Mouse (Mus musculus) MEL (cell line): ENCODE data around the gene Proser3. TPM values are rescaled to one million over a fixed set of nuclear protein-coding genes. Genes with fewer than 3 reads are reported as not detected.

ENCODE experiments used
- DNase-seq: peaks from one replicate; pipeline ENCODE4 v3.0.0; 2011; ENCODE audit warnings: low read depth, low spot score
- H3K27ac ChIP-seq: 2 replicates; pipeline ENCODE4 v1.5.1; 2012; ENCODE audit warnings: low read depth, mild to moderate bottlenecking, control low read depth, low read length, moderate library complexity; ENCODE audit not compliant: control insufficient read depth
- H3K27me3 ChIP-seq, 2 experiments: fragments of 150-350 bp in 1 of 2; sonication (generic) in 1 of 2; 2 replicates each; pipeline ENCODE4 v1.6.1; 2012; ENCODE audit warnings: low read length in 2 of 2, mild to moderate bottlenecking in 2 of 2, improper control_type of control experiment in 1 of 2, moderate library complexity in 1 of 2; ENCODE audit not compliant: insufficient read depth in 2 of 2, control insufficient read depth in 1 of 2
- H3K36me3 ChIP-seq, 2 experiments: 2 replicates each; pipeline ENCODE4 v1.6.1; 2012 to 2014; ENCODE audit warnings: low read length in 2 of 2, improper control_type of control experiment in 1 of 2, inconsistent platforms in 1 of 2, mild to moderate bottlenecking in 1 of 2; ENCODE audit not compliant: insufficient read depth in 2 of 2, control insufficient read depth in 1 of 2
- H3K4me1 ChIP-seq, 2 experiments: fragments of 150-350 bp in 1 of 2; sonication (generic) in 1 of 2; 2 replicates each; pipeline ENCODE4 v1.6.1; 2012; ENCODE audit warnings: low read length in 2 of 2, improper control_type of control experiment in 1 of 2, mild to moderate bottlenecking in 1 of 2; ENCODE audit not compliant: insufficient read depth in 2 of 2, control insufficient read depth in 1 of 2
- H3K4me3 ChIP-seq, 2 experiments: fragments of 150-350 bp in 1 of 2; sonication (generic) in 1 of 2; 2 replicates each; pipeline ENCODE4 v1.5.1; 2012; ENCODE audit warnings: low read depth in 2 of 2, low read length in 2 of 2, mild to moderate bottlenecking in 2 of 2, moderate library complexity in 2 of 2, control low read depth in 1 of 2, improper control_type of control experiment in 1 of 2; ENCODE audit not compliant: control insufficient read depth in 1 of 2, insufficient read depth in 1 of 2
- H3K79me2 ChIP-seq: 2 replicates; pipeline ENCODE4 v1.6.1; 2012; ENCODE audit warnings: mild to moderate bottlenecking, low read length, moderate library complexity; ENCODE audit not compliant: control insufficient read depth, poor library complexity, insufficient read depth
- H3K9ac ChIP-seq: 2 replicates; pipeline ENCODE4 v1.6.1; 2012; ENCODE audit warnings: low read depth, mild to moderate bottlenecking, control low read depth, low read length, moderate library complexity; ENCODE audit not compliant: control insufficient read depth, poor library complexity, severe bottlenecking
- H3K9me3 ChIP-seq: fragments of 150-350 bp; sonication (generic); replicated peaks from 2 replicates; pipeline ENCODE4 v1.6.1; 2012; ENCODE audit warnings: mild to moderate bottlenecking, low read length, improper control_type of control experiment, moderate library complexity; ENCODE audit not compliant: insufficient read depth
- BHLHE40 ChIP-seq: IDR thresholded peaks from 2 replicates; pipeline ENCODE4 v1.6.1; 2012; ENCODE audit warnings: low read depth, mild to moderate bottlenecking, inconsistent platforms, low read length, improper control_type of control experiment, borderline replicate concordance
- CHD1 ChIP-seq: IDR thresholded peaks from 2 replicates; pipeline ENCODE4 v1.6.1; 2012; ENCODE audit warnings: low read depth, mild to moderate bottlenecking, inconsistent platforms, low read length, improper control_type of control experiment
- CHD2 ChIP-seq: IDR thresholded peaks from 2 replicates; pipeline ENCODE4 v1.6.1; 2011; ENCODE audit warnings: low read length, improper control_type of control experiment
- E2F4 ChIP-seq: IDR thresholded peaks from 2 replicates; pipeline ENCODE4 v1.6.1; 2011; ENCODE audit warnings: low read depth, low read length, improper control_type of control experiment, borderline replicate concordance
- ETS1 ChIP-seq: IDR thresholded peaks from 2 replicates; pipeline ENCODE4 v1.6.1; 2012; ENCODE audit warnings: low read depth, mild to moderate bottlenecking, inconsistent platforms, low read length, improper control_type of control experiment, moderate library complexity
- GABPA ChIP-seq: IDR thresholded peaks from 2 replicates; pipeline ENCODE4 v1.6.1; 2012; ENCODE audit warnings: low read depth, mild to moderate bottlenecking, inconsistent platforms, low read length, improper control_type of control experiment, moderate library complexity
- GATA1 ChIP-seq: IDR thresholded peaks from 2 replicates; pipeline ENCODE4 v1.6.1; 2011; ENCODE audit warnings: low read depth, low read length, improper control_type of control experiment
- JUND ChIP-seq: IDR thresholded peaks from 2 replicates; pipeline ENCODE4 v1.6.1; 2011; ENCODE audit warnings: low read depth, mild to moderate bottlenecking, improper control_type of control experiment, low read length
- KAT2A ChIP-seq: conservative IDR thresholded peaks from 2 replicates; pipeline ENCODE4 v1.6.1; 2012; ENCODE audit warnings: low read depth, low read length, improper control_type of control experiment, inconsistent platforms
- MAFK ChIP-seq: IDR thresholded peaks from 2 replicates; pipeline ENCODE4 v1.6.1; 2011; ENCODE audit warnings: low read depth, mild to moderate bottlenecking, low read length, improper control_type of control experiment, borderline replicate concordance
- MAX ChIP-seq: IDR thresholded peaks from 2 replicates; pipeline ENCODE4 v1.6.1; 2011; ENCODE audit warnings: low read length, improper control_type of control experiment
- MAZ ChIP-seq: IDR thresholded peaks from 2 replicates; pipeline ENCODE4 v1.6.1; 2012; ENCODE audit warnings: low read depth, mild to moderate bottlenecking, inconsistent platforms, low read length, improper control_type of control experiment
- MEF2A ChIP-seq: IDR thresholded peaks from 2 replicates; pipeline ENCODE4 v1.6.1; 2014; ENCODE audit warnings: low read depth, mild to moderate bottlenecking, inconsistent platforms, low read length, improper control_type of control experiment; ENCODE audit not compliant: poor library complexity, insufficient replicate concordance, severe bottlenecking; ENCODE audit errors: extremely low read depth
- MYB ChIP-seq: IDR thresholded peaks from 2 replicates; pipeline ENCODE4 v1.6.1; 2011; ENCODE audit warnings: mild to moderate bottlenecking, low read depth, low read length, improper control_type of control experiment
- MYC ChIP-seq: IDR thresholded peaks from 2 replicates; pipeline ENCODE4 v1.6.1; 2011; ENCODE audit warnings: low read depth, mild to moderate bottlenecking, low read length, improper control_type of control experiment, moderate library complexity
- NELFE ChIP-seq: IDR thresholded peaks from 2 replicates; pipeline ENCODE4 v1.6.1; 2011; ENCODE audit warnings: low read depth, low read length, improper control_type of control experiment
- NRF1 ChIP-seq: IDR thresholded peaks from 2 replicates; pipeline ENCODE4 v1.6.1; 2014; ENCODE audit warnings: low read depth, mild to moderate bottlenecking, inconsistent platforms, low read length, improper control_type of control experiment, moderate library complexity; ENCODE audit not compliant: poor library complexity, insufficient read depth, severe bottlenecking
- POLR2A ChIP-seq, 2 experiments: IDR thresholded peaks; 2 replicates each; pipeline ENCODE4 v1.6.1; 2011 to 2012; ENCODE audit warnings: low read length in 2 of 2, mild to moderate bottlenecking in 2 of 2, control low read depth in 1 of 2, improper control_type of control experiment in 1 of 2, low read depth in 1 of 2, moderate library complexity in 1 of 2; ENCODE audit not compliant: control insufficient read depth in 1 of 2, insufficient read depth in 1 of 2, poor library complexity in 1 of 2
- POLR2AphosphoS2 ChIP-seq: IDR thresholded peaks from 2 replicates; pipeline ENCODE4 v1.6.1; 2011; ENCODE audit warnings: low read length, improper control_type of control experiment
- POLR2AphosphoS5 ChIP-seq: IDR thresholded peaks from 2 replicates; pipeline ENCODE4 v1.6.1; 2012; ENCODE audit warnings: low read depth, borderline replicate concordance, mild to moderate bottlenecking, inconsistent platforms, low read length, moderate library complexity, mixed read lengths
- RAD21 ChIP-seq: IDR thresholded peaks from 2 replicates; pipeline ENCODE4 v1.6.1; 2011; ENCODE audit warnings: mild to moderate bottlenecking, low read depth, low read length, improper control_type of control experiment
- RCOR1 ChIP-seq: IDR thresholded peaks from 2 replicates; pipeline ENCODE4 v1.6.1; 2012; ENCODE audit warnings: low read depth, mild to moderate bottlenecking, inconsistent platforms, low read length, improper control_type of control experiment
- SMC3 ChIP-seq: IDR thresholded peaks from 2 replicates; pipeline ENCODE4 v1.6.1; 2011; ENCODE audit warnings: low read depth, low read length, improper control_type of control experiment
- TAL1 ChIP-seq: IDR thresholded peaks from 2 replicates; pipeline ENCODE4 v1.6.1; 2012; ENCODE audit warnings: mild to moderate bottlenecking, inconsistent platforms, low read length, moderate library complexity, mixed read lengths
- TBP ChIP-seq: IDR thresholded peaks from 2 replicates; pipeline ENCODE4 v1.8.0; 2011; ENCODE audit warnings: low read depth, low read length, improper control_type of control experiment
- TCF12 ChIP-seq: IDR thresholded peaks from 2 replicates; pipeline ENCODE4 v1.6.1; 2014; ENCODE audit warnings: low read depth, mild to moderate bottlenecking, inconsistent platforms, low read length, improper control_type of control experiment, moderate library complexity
- UBTF ChIP-seq: IDR thresholded peaks from 2 replicates; pipeline ENCODE4 v1.6.1; 2012; ENCODE audit warnings: low read depth, mild to moderate bottlenecking, inconsistent platforms, low read length, improper control_type of control experiment, moderate library complexity, borderline replicate concordance; ENCODE audit not compliant: insufficient read depth
- USF1 ChIP-seq: IDR thresholded peaks from 2 replicates; pipeline ENCODE4 v1.6.1; 2014; ENCODE audit warnings: low read depth, mild to moderate bottlenecking, inconsistent platforms, low read length, improper control_type of control experiment, moderate library complexity
- USF2 ChIP-seq, 2 experiments: IDR thresholded peaks; 2 replicates each; pipeline ENCODE4 v1.6.1; 2011 to 2012; ENCODE audit warnings: improper control_type of control experiment in 2 of 2, low read length in 2 of 2, borderline replicate concordance in 1 of 2, inconsistent platforms in 1 of 2, low read depth in 1 of 2, mild to moderate bottlenecking in 1 of 2; ENCODE audit not compliant: insufficient read depth in 1 of 2
- ZKSCAN1 ChIP-seq: IDR thresholded peaks from 2 replicates; pipeline ENCODE4 v1.6.1; 2012; ENCODE audit warnings: low read depth, mild to moderate bottlenecking, inconsistent platforms, low read length, improper control_type of control experiment, moderate library complexity
- ZNF384 ChIP-seq: IDR thresholded peaks from 2 replicates; pipeline ENCODE4 v1.6.1; 2012; ENCODE audit warnings: low read depth, mild to moderate bottlenecking, inconsistent platforms, low read length, improper control_type of control experiment
- polyA plus RNA-seq, 2 experiments: library from polyadenylated mRNA; stranded (reverse) in 1 of 2; unstranded in 1 of 2; fragments of >175 nt in 1 of 2; fragments of >200 nt in 1 of 2; gene quantifications; 2 replicates each; pipeline versions ENCODE4 v1.2.1 to v1.2.4; 2012; ENCODE audit warnings: low replicate concordance in 2 of 2, low read depth in 1 of 2; ENCODE audit not compliant: insufficient read length in 2 of 2, insufficient read depth in 1 of 2, missing spikeins in 1 of 2
- total RNA-seq: library from RNA; depleted of rRNA; stranded (reverse); fragments of 300-350 nt; gene quantifications from 2 replicates; pipeline ENCODE4 v1.2.3, GENCODE M21; 2012

Proser3 gene
- total and polyA plus RNA-seq, 3 experiments = 2.3 to 8.9 TPM; not detected in 1

- TF ChIP-seq RCOR1 (0 out of 2 replicates have a peak, but pooled peaks have one; percentile 7), TAL1 (no peak)
Observed at GRCm38 (mm10) chr7:30594510-30595024, 42.5 kb upstream of the Proser3 start (continued).

DNA sequence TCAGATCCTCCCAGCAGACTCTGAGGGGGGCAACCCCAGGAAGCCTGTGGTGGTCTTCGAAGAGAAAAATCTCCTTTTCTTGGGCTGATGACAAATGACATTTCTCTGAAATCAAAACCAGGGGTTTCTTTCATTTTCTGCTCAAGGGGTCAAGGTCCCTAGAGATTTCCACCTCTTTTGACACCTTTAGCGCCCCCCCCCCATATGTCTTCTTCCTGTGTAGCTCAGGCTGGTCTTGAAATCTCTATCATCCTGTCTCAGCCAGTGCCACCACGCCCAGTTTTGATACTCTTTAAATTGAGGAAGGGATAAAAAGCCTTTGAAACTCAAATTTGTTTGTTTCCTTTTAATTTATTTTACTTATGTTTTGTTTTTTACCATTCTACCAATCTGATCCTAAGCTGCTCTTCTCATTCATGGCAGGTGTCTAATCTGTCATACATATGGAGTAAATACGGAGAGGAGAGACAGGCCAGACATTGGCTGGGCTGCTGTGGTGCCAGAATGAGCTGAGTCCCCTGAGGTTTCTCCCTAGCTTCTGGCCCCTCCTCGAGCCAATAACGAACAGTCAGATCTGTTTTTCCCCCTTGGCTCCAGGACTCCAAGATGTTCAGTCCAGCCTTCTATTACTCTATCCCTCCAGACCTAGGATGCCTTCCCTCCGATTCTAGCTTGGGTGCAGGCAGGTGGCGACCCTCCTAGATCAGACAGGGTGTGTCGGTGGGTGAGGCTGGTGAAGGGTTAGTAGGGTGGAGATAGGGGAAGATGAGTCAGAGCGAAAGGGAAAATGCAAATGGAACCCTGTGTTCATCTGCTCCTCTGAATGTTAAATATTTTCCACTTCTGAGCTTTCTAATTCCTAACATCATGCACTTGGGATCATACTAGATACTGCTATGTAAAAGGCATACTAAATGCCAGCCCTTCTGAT is 41.7 kb upstream of the Proser3 start:
- no peaks in the 10 kb centered on the region for H3K9me3 ChIP-seq
- peak overlapping the region; percentile 46 to 54 for H3K4me3 ChIP-seq
- peaks cover 10% of the 10 kb centered on the region for H3K79me2 ChIP-seq
- no peaks in the 10 kb centered on the region for H3K27me3 ChIP-seq
- peak overlapping the region; percentile 84 for H3K27ac ChIP-seq
- H3K9ac ChIP-seq = peak overlapping the region; percentile 56
- H3K4me1 ChIP-seq = peaks cover 10 to 38% of the 10 kb centered on the region in 2 experiments; a peak in 3 of 4 replicates
- DNase-seq = peak; percentile 67
- H3K36me3 ChIP-seq = peaks cover 0 to 11% of the 10 kb centered on the region in 2 experiments; a peak in 2 of 4 replicates
- TF ChIP-seq KAT2A (no peak), UBTF (no peak), USF2 (IDR thresholded peaks at IDR 0.05; ENCODE audit: borderline replicate concordance in 1 of 2, insufficient read depth in 1 of 2, low read depth in 1 of 2, low read length in 2 of 2) (no peak), TBP (no peak), ZNF384 (no peak), POLR2A (IDR thresholded peaks at IDR 0.05; ENCODE audit: control insufficient read depth in 1 of 2, insufficient read depth in 1 of 2, low read depth in 1 of 2, low read length in 2 of 2, poor library complexity in 1 of 2) (0 out of 4 replicates have a peak, but pooled peaks of 1 of the 2 experiments have one; percentile 20), MYC (peak; percentile 60; the same call in 1 of the 2 replicates), E2F4 (no peak), MEF2A (no peak), ZKSCAN1 (no peak), MAZ (no peak), NELFE (peak; percentile 43; the same call in 1 of the 2 replicates), NRF1 (no peak), MAX (0 out of 2 replicates have a peak, but pooled peaks have one; percentile 10), TCF12 (no peak), RCOR1 (0 out of 2 replicates have a peak, but pooled peaks have one; percentile 6), SMC3 (no peak), POLR2AphosphoS2 (no peak), CHD1 (no peak), GATA1 (peak; percentile 17; the same call in 1 of the 2 replicates), USF1 (no peak), JUND (peak; percentile 49; the same call in 1 of the 2 replicates), BHLHE40 (no peak), ETS1 (peak; percentile 65), MAFK (no peak), POLR2AphosphoS5 (no peak), GABPA (no peak), MYB (no peak), RAD21 (no peak), CHD2 (no peak), TAL1 (no peak)
